Mouse (Mus musculus): ENCODE data around the gene Ercc2. TPM values are rescaled to one million over a fixed set of nuclear protein-coding genes. Genes with fewer than 3 reads are reported as not detected.

Gene Ercc2
- total RNA-seq (2021) = 10 to 100 TPM; 13.8 to 18.6 TPM

GRCm38 (mm10) chr7:19381377-19382165 lies at the start of gene Ercc2:
TSS of gene Ercc2 (plus strand) at chr7:19382010.
- peak; percentile 100 for DNase-seq

GRCm38 (mm10) chr7:19332709-19333352 lies 49.0 kb upstream of the Ercc2 start:
- DNase-seq = peak; percentile 88

- peak; percentile 20 for DNase-seq
Measured at GRCm38 (mm10) chr7:19335583-19335982, 46.2 kb upstream of the Ercc2 start.

GRCm38 (mm10) chr7:19337122-19337521 lies 44.7 kb upstream of the Ercc2 start:
- no peak for DNase-seq

GRCm38 (mm10) chr7:19338060-19338459 lies 43.8 kb upstream of the Ercc2 start:
- no peak for DNase-seq

- DNase-seq = no peak
Measured at GRCm38 (mm10) chr7:19338596-19338995, 43.2 kb upstream of the Ercc2 start.

GRCm38 (mm10) chr7:19341250-19341649 lies 40.6 kb upstream of the Ercc2 start:
- DNase-seq = no peak

- peak; percentile 84 for DNase-seq
Measured at GRCm38 (mm10) chr7:19341761-19342409, 39.9 kb upstream of the Ercc2 start.

GRCm38 (mm10) chr7:19342481-19343027 lies 39.3 kb upstream of the Ercc2 start:
- peak; percentile 94 for DNase-seq

- DNase-seq = peak; percentile 85
Measured at GRCm38 (mm10) chr7:19343210-19343808, 38.5 kb upstream of the Ercc2 start.

GRCm38 (mm10) chr7:19344237-19344847 lies 37.5 kb upstream of the Ercc2 start, which contains the start of gene Ercc1:
TSS of gene Ercc1 (plus strand) at chr7:19344778.
- no peak for DNase-seq

- peak; percentile 93 for DNase-seq
Measured at GRCm38 (mm10) chr7:19344938-19345471, 36.8 kb upstream of the Ercc2 start.

GRCm38 (mm10) chr7:19349188-19349915 lies 32.5 kb upstream of the Ercc2 start:
- no peak for DNase-seq

- no peak for DNase-seq
Measured at GRCm38 (mm10) chr7:19350221-19350620, 31.6 kb upstream of the Ercc2 start.

GRCm38 (mm10) chr7:19354991-19355390 lies 26.8 kb upstream of the Ercc2 start:
- DNase-seq = no peak

GRCm38 (mm10) chr7:19356311-19356710 lies 25.5 kb upstream of the Ercc2 start:
- DNase-seq = no peak

- DNase-seq = no peak
Measured at GRCm38 (mm10) chr7:19357381-19358375, 24.1 kb upstream of the Ercc2 start.

- no peak for DNase-seq
Measured at GRCm38 (mm10) chr7:19358634-19359033, 23.2 kb upstream of the Ercc2 start.

GRCm38 (mm10) chr7:19359299-19359891 lies 22.4 kb upstream of the Ercc2 start, which contains the start of the genes Cd3eap and Ppp1r13l:
TSS of gene Cd3eap (minus strand) at chr7:19359483.
TSS of gene Ppp1r13l (plus strand) at chr7:19359749.
- DNase-seq = peak; percentile 88

Measured in heart, postnatal 4 days (tissue).